Mouse (Mus musculus) left cerebral cortex, postnatal 25 days (tissue): ENCODE measurements around the gene Tma16. TPM values are rescaled to one million over a fixed set of nuclear protein-coding genes. Genes with fewer than 3 reads are reported as not detected.
A peak's percentile ranks its signal among the peaks of the same experiment; 100 is the strongest.

Experiments used
- DNase-seq, 2 experiments: peaks; one replicate each; pipeline ENCODE4 v3.0.0; 2022; ENCODE audit warnings: low spot score in 2 of 2, mixed read lengths in 1 of 2
- intact Hi-C: fragments of 180-260 bp; cut with DNase I; formaldehyde crosslinking; loops from one replicate; pipeline ENCODE4 v1.15.1; 2025
- total RNA-seq, 2 experiments: library from RNA; stranded (reverse); gene quantifications; 2 replicates each; pipeline ENCODE4 v1.2.3; 2021

The Tma16 gene
- 10 to 100 TPM in 1 of 2 experiments, 1 to 10 TPM in 1; 9.2 to 10.5 TPM for total RNA-seq

DNA sequence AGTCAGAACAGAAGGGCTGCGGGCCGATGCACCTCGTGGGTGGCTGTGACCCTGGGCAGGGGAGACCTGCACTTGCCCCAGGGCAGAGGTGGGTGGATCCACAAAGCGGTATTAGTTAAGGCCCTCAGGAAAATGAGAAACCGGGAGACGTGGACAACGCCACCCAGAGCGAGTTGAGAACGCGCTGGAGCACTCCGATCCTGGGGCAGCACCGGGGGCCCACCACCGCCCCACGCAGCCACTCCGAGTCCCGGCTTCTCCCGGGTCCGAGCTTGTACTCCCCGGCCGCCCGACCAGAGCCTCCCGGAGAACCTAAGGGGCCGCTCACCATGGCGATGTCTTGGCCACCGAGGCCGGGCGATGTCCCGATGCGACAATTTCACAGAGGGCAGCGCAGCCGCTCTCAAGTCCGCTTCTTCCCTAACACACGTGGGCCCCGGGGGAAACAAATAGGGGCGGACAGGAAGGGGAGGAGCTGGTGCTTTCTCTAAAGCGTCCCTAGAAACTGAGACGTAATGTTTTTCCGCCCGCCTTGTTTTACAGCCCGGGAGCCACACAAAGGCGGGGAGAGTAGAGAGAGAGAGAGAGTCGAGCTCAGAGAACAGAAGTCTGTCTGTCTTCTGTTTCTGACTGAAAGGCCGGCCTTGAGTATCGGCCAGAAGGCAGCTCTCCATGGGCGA is at the start of gene Tma16:
Gene Tma16 (minus strand): TSS at position 447 of the 680 bp plus-strand sequence.
- intact Hi-C loops: no loop called here
- DNase-seq: peak; percentile 82 to 85

- DNase-seq: no peak
- intact Hi-C loops: no loop called here
Measured at GRCm38 (mm10) chr8:66520576-66520975, 34.2 kb upstream of the Tma16 start.

DNA sequence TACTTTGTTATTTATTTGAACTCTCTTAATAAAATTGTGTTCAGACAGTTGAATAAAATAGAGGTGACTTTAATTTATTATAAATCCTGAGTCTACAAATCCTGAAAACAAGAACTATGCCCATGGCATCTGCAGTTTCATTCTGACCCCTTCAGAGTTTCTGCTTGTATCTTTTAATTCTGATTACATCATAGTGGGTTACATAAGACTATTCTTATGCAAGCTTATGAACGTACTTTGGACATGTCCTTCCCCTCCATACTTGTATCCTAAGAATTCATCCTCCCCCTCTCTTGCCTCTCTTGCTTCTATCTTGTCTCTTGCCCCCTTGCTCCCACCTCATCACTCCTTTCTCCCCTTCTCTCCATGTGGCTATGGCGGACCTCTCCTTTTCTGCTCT is 32.8 kb upstream of the Tma16 start:
- no peak for DNase-seq
- intact Hi-C loops: no loop called here

- no peak for DNase-seq
- intact Hi-C loops: no loop called here
Measured at GRCm38 (mm10) chr8:66511537-66511936, 25.2 kb upstream of the Tma16 start, which contains the start of gene Tktl2. TSS of gene Tktl2 (plus strand) at chr8:66511756.

- no peak for DNase-seq
Measured at GRCm38 (mm10) chr8:66503381-66503780, 17.1 kb upstream of the Tma16 start.

GRCm38 (mm10) chr8:66496998-66497577 is 10.8 kb upstream of the Tma16 start:
- intact Hi-C loops: loop anchor here (2.0 to 5.0 kb wide), 4 partner anchors 46 to 1535 kb away; no protein-coding TSS in a partner anchor
- peak; percentile 46 to 70 for DNase-seq

More at GRCm38 (mm10) chr8:66503381-66503780, 17.1 kb upstream of the Tma16 start:
- intact Hi-C loops: no loop called here

DNA sequence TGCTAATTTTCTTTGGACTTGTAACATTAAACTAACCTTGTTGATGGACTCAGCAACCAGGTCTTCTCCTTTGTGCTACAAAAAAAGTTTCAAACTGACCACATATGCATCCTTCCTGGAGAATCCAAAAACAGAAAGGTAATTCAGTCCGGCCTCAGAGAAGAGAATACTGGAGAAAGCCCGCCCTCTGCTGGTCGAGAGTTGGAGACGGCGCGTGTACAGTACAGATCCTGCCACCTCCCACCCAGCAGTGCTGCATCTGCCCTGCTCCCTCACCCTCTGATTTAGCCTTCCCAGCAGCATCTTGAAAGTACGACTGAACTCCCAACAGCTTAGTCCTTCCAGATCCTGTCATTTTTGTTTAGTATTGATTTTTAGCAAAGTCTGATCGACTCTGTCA is 9.4 kb upstream of the Tma16 start:
- intact Hi-C loops: loop anchor here (2.0 to 5.0 kb wide), 5 partner anchors 45 to 1533 kb away; no protein-coding TSS in a partner anchor
- peak; percentile 74 to 85 for DNase-seq

- DNase-seq: no peak
- intact Hi-C loops: loop anchor here (2.0 kb wide), 1 partner anchor 1358 kb away; no protein-coding TSS in a partner anchor
Measured at GRCm38 (mm10) chr8:66494496-66494895, 8.2 kb upstream of the Tma16 start.

GRCm38 (mm10) chr8:66490624-66491023 is 4.3 kb upstream of the Tma16 start:
- intact Hi-C loops: no loop called here
- DNase-seq: no peak

GRCm38 (mm10) chr8:66488556-66488955 is 2.2 kb upstream of the Tma16 start:
- intact Hi-C loops: no loop called here
- DNase-seq: no peak

- DNase-seq: no peak
- intact Hi-C loops: no loop called here
Measured at GRCm38 (mm10) chr8:66476880-66477279, 9.4 kb downstream of the Tma16 start.

- intact Hi-C loops: no loop called here
- no peak for DNase-seq
Measured at GRCm38 (mm10) chr8:66469821-66470220, 16.5 kb downstream of the Tma16 start.

DNA sequence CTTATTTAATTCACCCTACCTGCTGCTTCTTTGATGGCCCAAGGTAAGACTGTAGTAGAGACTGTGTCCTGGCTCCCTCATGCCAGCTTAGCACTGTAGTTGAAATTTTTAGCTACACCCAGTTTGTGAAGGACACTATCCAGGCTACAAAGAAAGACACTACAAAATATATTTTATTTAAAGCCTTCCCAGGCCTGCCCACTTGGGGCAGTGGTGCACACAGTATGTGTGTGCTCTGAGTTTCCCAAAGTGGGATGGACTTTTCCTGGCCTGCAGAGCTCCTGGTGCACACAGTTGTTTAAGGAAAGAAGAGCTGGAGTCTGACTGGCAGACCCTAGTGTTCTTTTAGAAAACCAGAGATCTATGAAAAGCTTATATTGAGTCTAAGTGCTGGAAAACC is 29.3 kb downstream of the Tma16 start:
- intact Hi-C loops: no loop called here
- DNase-seq: no peak

GRCm38 (mm10) chr8:66450691-66451090 is 35.6 kb downstream of the Tma16 start:
- intact Hi-C loops: loop anchor here (2.0 kb wide), 2 partner anchors 46 to 954 kb away; no protein-coding TSS in a partner anchor
- DNase-seq: peak; percentile 48 to 49

DNA sequence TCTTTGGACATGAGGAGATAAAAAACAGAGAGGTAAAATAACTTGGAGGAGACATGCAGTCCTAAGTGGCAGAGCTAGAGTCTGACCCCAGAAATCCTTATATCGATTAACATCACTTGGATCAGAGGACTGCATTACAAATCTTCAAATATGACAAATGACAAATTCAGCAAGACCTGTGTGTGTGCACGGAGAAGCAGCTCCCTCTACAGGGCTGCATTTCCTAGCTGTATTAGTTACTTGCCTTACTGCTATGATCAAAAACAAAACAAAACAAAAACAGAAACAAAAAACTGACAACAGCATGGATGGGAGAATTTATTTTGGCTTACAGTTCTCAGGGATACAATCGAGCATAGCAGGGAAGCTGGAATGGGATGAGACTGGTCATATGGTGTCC is 41.0 kb downstream of the Tma16 start:
- intact Hi-C loops: loop anchor here (10.0 kb wide), 2 partner anchors 831 to 1421 kb away; partner anchors contain the start of gene March1
- DNase-seq: no peak

DNA sequence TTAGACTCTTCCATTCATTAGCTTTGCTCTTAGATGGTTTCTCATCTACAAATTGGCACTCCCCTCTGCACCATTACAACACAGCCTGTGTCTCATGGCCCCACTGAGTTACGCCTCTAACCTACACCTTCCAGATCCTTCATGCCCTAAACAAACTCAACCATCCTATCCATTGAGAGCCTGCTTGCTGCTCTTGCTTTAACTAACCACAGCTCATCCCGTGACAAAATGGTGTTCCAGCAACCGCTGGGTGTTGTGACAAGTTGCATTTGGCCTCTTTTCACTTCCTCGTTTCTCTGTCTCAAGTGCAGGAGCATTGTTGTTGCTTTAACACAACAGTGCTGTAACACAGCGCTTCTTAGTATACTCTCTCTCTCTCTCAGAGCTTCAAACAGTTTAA is 42.2 kb downstream of the Tma16 start:
- intact Hi-C loops: loop anchor here (10.0 kb wide), 2 partner anchors 829 to 1419 kb away; partner anchors contain the start of gene March1
- DNase-seq: no peak

DNA sequence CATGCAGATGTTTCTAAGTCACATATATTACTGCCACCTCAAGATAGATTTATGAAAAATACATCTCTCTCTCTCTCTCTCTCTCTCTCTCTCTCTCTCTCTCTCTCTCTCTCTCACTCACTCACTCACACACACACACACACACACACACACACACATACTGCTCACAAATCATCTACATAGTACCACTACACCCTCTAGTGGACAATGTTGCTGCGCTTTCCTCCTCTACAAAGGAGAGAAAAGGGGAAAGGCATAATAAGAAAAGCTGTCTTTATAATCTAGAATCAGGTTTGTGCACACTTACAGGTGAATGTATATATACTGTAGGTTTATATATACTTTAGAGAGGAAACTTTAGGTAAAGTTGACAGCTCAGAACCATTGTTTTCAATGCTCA is 43.6 kb downstream of the Tma16 start:
- DNase-seq: peak; percentile 56 to 63
- intact Hi-C loops: loop anchor here (2.0 to 10.0 kb wide), 4 partner anchors 828 to 1418 kb away; partner anchors contain the start of gene March1

DNA sequence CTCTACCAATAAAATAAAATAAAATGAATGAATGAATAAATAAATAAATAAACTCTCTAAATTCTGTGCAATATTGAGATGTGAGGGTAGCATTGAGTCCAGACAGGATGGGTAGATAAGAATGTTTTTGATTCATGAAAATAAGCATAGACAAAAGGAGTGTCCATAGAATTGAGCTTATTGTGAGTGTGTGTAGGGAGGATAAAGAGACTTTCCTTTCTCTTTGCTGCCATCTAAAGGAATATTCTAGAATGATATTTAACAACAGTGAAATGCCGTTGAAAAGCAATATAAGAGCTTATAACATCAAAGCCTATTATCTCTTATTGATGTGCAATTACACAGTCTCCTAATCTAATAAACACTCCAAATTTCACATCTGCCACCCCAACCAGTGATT is 45.2 kb downstream of the Tma16 start:
- DNase-seq: no peak
- intact Hi-C loops: loop anchor here (2.0 to 10.0 kb wide), 3 partner anchors 118 to 1416 kb away; partner anchors contain the start of gene March1

DNA sequence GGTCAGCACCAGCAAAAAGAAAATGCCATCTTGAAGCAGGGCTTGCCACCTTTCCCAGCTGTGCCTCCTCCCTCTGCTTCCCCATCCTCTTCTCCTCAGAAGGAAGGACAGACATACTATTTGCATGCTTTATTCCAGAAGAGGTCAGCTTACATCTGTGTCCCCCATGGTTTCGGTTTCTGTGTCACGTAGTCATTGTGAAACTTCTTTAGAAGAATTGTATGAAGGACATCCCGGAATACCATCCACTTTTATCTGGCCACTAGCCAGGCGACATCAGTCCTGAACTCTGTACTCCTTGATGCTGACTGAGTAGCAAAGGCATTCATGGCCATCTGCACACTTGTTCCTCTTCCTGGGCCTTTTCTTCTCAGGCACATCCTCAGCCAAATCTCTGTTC is 47.9 kb downstream of the Tma16 start:
- DNase-seq: no peak
- intact Hi-C loops: no loop called here

DNA sequence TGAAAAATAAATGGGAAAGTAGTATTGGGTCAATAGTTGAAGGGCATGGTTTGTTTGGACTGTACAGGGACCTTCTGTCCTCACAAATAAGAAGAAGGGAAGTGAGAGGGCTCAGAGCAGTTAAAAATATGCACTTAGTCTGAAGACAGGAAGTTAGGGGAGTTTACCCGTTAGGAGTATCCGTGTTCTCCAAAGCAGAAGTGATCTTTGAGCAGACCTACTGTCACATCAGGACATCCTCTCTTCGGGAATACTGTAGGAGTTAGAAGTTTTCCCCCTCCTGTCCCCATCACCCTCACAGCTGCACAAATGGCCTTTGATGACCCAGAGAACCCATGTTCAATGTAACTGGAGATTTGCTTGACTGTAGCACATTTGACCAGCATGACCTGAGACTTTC is 48.4 kb downstream of the Tma16 start:
- DNase-seq: no peak

GRCm38 (mm10) chr8:66436804-66437203 is 49.5 kb downstream of the Tma16 start:
- intact Hi-C loops: no loop called here
- no peak for DNase-seq

More for the DNA sequence above, 48.4 kb downstream of the Tma16 start:
- intact Hi-C loops: no loop called here
